ENCODE assay signal across 25 mouse cellular contexts in genomic region chr6:134420375-134420774, GRCm38 (mm10). TPM values are rescaled to one million over a fixed set of nuclear protein-coding genes. Genes with fewer than 3 reads are reported as not detected.
DNase-seq lines count a peak whose midpoint lies in the region; ATAC-seq and TF ChIP-seq lines count a peak whose summit lies in the region.
"Had no signal": no experiment of that assay in that cellular context is flagged by ENCODE, and none has a peak within 500 bp of the region (broad histone marks: within the 10 kb centered on the region; RNA-seq: fewer than 3 reads in every experiment).

No protein-coding gene starts in this region.

- no peak overlapping the region for H3K4me2 ChIP-seq in lung, postnatal 0 days (replicated peaks; ENCODE audit: low read depth, low read length)
- no peak overlapping the region for H3K4me2 ChIP-seq in midbrain, embryonic 11.5 days
- no peak overlapping the region for H3K4me2 ChIP-seq in midbrain, embryonic 14.5 days (ENCODE audit: low read length)
- H3K4me2 ChIP-seq: embryonic facial prominence, embryonic 13.5 days; embryonic facial prominence, embryonic 15.5 days; forebrain, embryonic 12.5 days had no signal

- H3K36me3 ChIP-seq in lung, postnatal 0 days (ENCODE audit: insufficient read depth, low read length): no peaks in the 10 kb centered on the region
- no peaks in the 10 kb centered on the region for H3K36me3 ChIP-seq in midbrain, embryonic 11.5 days (ENCODE audit: control insufficient read depth, insufficient read depth, low read length)
- no peaks in the 10 kb centered on the region for H3K36me3 ChIP-seq in midbrain, embryonic 14.5 days (ENCODE audit: control insufficient read depth, insufficient read depth, low read length)
- H3K36me3 ChIP-seq: embryonic facial prominence, embryonic 13.5 days; embryonic facial prominence, embryonic 15.5 days; forebrain, embryonic 10.5 days; forebrain, embryonic 12.5 days had no signal

- no peaks in the 10 kb centered on the region for H3K27me3 ChIP-seq in lung, postnatal 0 days (replicated peaks; ENCODE audit: insufficient read depth, low read length)
- H3K27me3 ChIP-seq in midbrain, embryonic 11.5 days (ENCODE audit: control insufficient read depth, insufficient read depth, low read length): no peaks in the 10 kb centered on the region
- no peaks in the 10 kb centered on the region for H3K27me3 ChIP-seq in midbrain, embryonic 14.5 days (ENCODE audit: control insufficient read depth, insufficient read depth, low read length)
- H3K27me3 ChIP-seq: embryonic facial prominence, embryonic 13.5 days; embryonic facial prominence, embryonic 15.5 days; forebrain, embryonic 12.5 days had no signal

- TF ChIP-seq CTCF in lung, postnatal 0 days (IDR thresholded peaks at IDR 0.05): no peak

- ATAC-seq in lung, postnatal 0 days: peak; percentile 48
- no peak for ATAC-seq in midbrain, embryonic 11.5 days (ENCODE audit: low FRiP score)
- no peak for ATAC-seq in midbrain, embryonic 14.5 days (ENCODE audit: low FRiP score, low TSS enrichment)
- ATAC-seq: CD4-positive, CD25-positive, alpha-beta regulatory T cell, adult 4 months; forebrain, embryonic 14.5 days; forebrain, embryonic 16.5 days had no signal

- no peak for TF ChIP-seq EP300 in lung, postnatal 0 days (IDR thresholded peaks at IDR 0.05)

- no peaks in the 10 kb centered on the region for H3K9me3 ChIP-seq in lung, postnatal 0 days (ENCODE audit: low read length)
- no peaks in the 10 kb centered on the region for H3K9me3 ChIP-seq in midbrain, embryonic 11.5 days (ENCODE audit: control insufficient read depth, low read length)
- H3K9me3 ChIP-seq in midbrain, embryonic 14.5 days (ENCODE audit: control insufficient read depth, low read length): no peaks in the 10 kb centered on the region
- H3K9me3 ChIP-seq: embryonic facial prominence, embryonic 13.5 days; embryonic facial prominence, embryonic 15.5 days; forebrain, embryonic 10.5 days; forebrain, embryonic 12.5 days had no signal

- no peak overlapping the region for H3K27ac ChIP-seq in lung, postnatal 0 days (ENCODE audit: low read length)
- H3K27ac ChIP-seq in midbrain, embryonic 11.5 days (ENCODE audit: low read depth, low read length): no peak overlapping the region
- no peak overlapping the region for H3K27ac ChIP-seq in midbrain, embryonic 14.5 days (replicated peaks; ENCODE audit: low read depth, low read length)
- H3K27ac ChIP-seq: embryonic facial prominence, embryonic 13.5 days; embryonic facial prominence, embryonic 15.5 days; forebrain, embryonic 10.5 days; forebrain, embryonic 12.5 days had no signal

- WGBS in lung, postnatal 0 days: 35% methylated on average over 8 of the region's 8 CpGs
- WGBS in midbrain, embryonic 11.5 days: 85% methylated on average over 8 of the region's 8 CpGs
- WGBS in midbrain, embryonic 14.5 days: 89% methylated on average over 8 of the region's 8 CpGs

- H3K9ac ChIP-seq in lung, postnatal 0 days (replicated peaks; ENCODE audit: low read depth): no peak overlapping the region
- H3K9ac ChIP-seq in midbrain, embryonic 11.5 days (ENCODE audit: low read length): no peak overlapping the region
- H3K9ac ChIP-seq in midbrain, embryonic 14.5 days (replicated peaks; ENCODE audit: low read length): no peak overlapping the region
- H3K9ac ChIP-seq: embryonic facial prominence, embryonic 13.5 days; embryonic facial prominence, embryonic 15.5 days; forebrain, embryonic 12.5 days had no signal

- H3K4me1 ChIP-seq in lung, postnatal 0 days (ENCODE audit: insufficient read depth, low read depth, low read length): no peaks in the 10 kb centered on the region
- no peaks in the 10 kb centered on the region for H3K4me1 ChIP-seq in midbrain, embryonic 11.5 days (ENCODE audit: control insufficient read depth, insufficient read depth, low read length)
- no peaks in the 10 kb centered on the region for H3K4me1 ChIP-seq in midbrain, embryonic 14.5 days (ENCODE audit: control insufficient read depth, insufficient read depth, low read length)

- peak; percentile 36 for DNase-seq in lung, postnatal 0 days (ENCODE audit: low spot score)
- no peak for DNase-seq in lung, postnatal 36 days
- peak; percentile 47 for DNase-seq in midbrain, embryonic 11.5 days (ENCODE audit: low spot score, missing footprints)
- DNase-seq in midbrain, embryonic 14.5 days: no peak
- no peak for DNase-seq in left cerebral cortex, adult 9 months (ENCODE audit: low spot score in 2 of 2)
- DNase-seq: adrenal gland, adult 2 months; adrenal gland, postnatal 10 days; adrenal gland, postnatal 25 days; B cell, adult 2 months; cerebellum, adult 11 months; cerebellum, adult 18-20 months; cerebellum, adult 8-10 months; cerebellum, adult 9-11 months; cerebellum, postnatal 14 days; cerebellum, postnatal 36 days; embryo, embryonic 11 days had no signal

- H3K4me3 ChIP-seq in lung, postnatal 0 days (ENCODE audit: low read depth, low read length): no peak overlapping the region
- H3K4me3 ChIP-seq in midbrain, embryonic 11.5 days (ENCODE audit: low read depth, low read length): no peak overlapping the region
- H3K4me3 ChIP-seq in midbrain, embryonic 14.5 days (replicated peaks; ENCODE audit: low read depth, low read length): no peak overlapping the region
- H3K4me3 ChIP-seq: embryonic facial prominence, embryonic 13.5 days; embryonic facial prominence, embryonic 15.5 days; erythroblast, embryonic 14.5 days; forebrain, embryonic 10.5 days; forebrain, embryonic 12.5 days had no signal

RNA-seq across cellular contexts. Expression of gene Bcl2l14, which starts 24.3 kb away (rescaled TPM):
- polyA plus RNA-seq in lung, postnatal 0 days (2015; fragmentation: Nextera tagmentation; extraction: Ambion mirVana): 6.4 and 6.6 TPM in 2 replicates
- not detected in 2 replicates for polyA plus RNA-seq in midbrain, embryonic 11.5 days (2014; fragmentation: Nextera tagmentation; extraction: Ambion mirVana)
- polyA plus RNA-seq in midbrain, embryonic 14.5 days (2014; fragmentation: Nextera tagmentation; extraction: Ambion mirVana): not detected in 2 replicates
- polyA plus RNA-seq: adrenal gland, adult 2 months; brain, embryonic 14.5 days; erythroblast, embryonic 14.5 days; forebrain, embryonic 14.5 days; forebrain, embryonic 16.5 days had no signal

Comparison
In these comparisons a context has a peak if more than half of its experiments do, and no peak if none do; other contexts are left out.
1. DNase-seq: peak in lung, postnatal 0 days (single experiment) and midbrain, embryonic 11.5 days (single experiment); none in lung, postnatal 36 days (single experiment), midbrain, embryonic 14.5 days (single experiment) and left cerebral cortex, adult 9 months (0 of 2).